Mouse (Mus musculus) liver, embryonic 14.5 days (tissue): ENCODE measurements around the gene Mpdu1. TPM values are rescaled to one million over a fixed set of nuclear protein-coding genes. Genes with fewer than 3 reads are reported as not detected.

Experiments used
- ATAC-seq: fragments of 200-750 bp; cut with Nextera tagmentation; 2 replicates; pipeline ENCODE4 v1.8.0; 2017; ENCODE audit warnings: moderate number of reproducible peaks, mild to moderate bottlenecking, moderate library complexity; ENCODE audit not compliant: insufficient read depth
- DNase-seq, 3 experiments: peaks; one replicate each; pipeline ENCODE4 v3.0.0-alpha.2; 2012 to 2013; ENCODE audit warnings: low read depth in 3 of 3, low spot score in 3 of 3
- H3K27ac ChIP-seq: fragments of 300-500 bp; sonication (generic); 2 replicates; pipeline ENCODE4 v1.5.1; 2014; ENCODE audit warnings: moderate library complexity, mild to moderate bottlenecking, control low read depth, inconsistent platforms
- H3K27me3 ChIP-seq: fragments of 300-500 bp; sonication (generic); 2 replicates; pipeline ENCODE4 v1.6.1; 2014; ENCODE audit warnings: mild to moderate bottlenecking, low read length, moderate library complexity; ENCODE audit not compliant: control insufficient read depth, insufficient read depth
- H3K36me3 ChIP-seq: fragments of 300-500 bp; sonication (generic); replicated peaks from 2 replicates; pipeline ENCODE4 v1.6.1; 2014; ENCODE audit warnings: low read depth; ENCODE audit not compliant: control insufficient read depth, insufficient read depth
- H3K4me1 ChIP-seq, 2 experiments: fragments of 200-500 bp in 1 of 2; fragments of 300-500 bp in 1 of 2; sonication (generic) in 1 of 2; replicated peaks; 2 replicates each; pipeline ENCODE4 v1.6.1; 2012 to 2014; ENCODE audit warnings: antibody characterized with exemption in 1 of 2, inconsistent platforms in 1 of 2, low read length in 1 of 2; ENCODE audit not compliant: control insufficient read depth in 2 of 2, insufficient read depth in 2 of 2
- H3K4me2 ChIP-seq: fragments of 300-500 bp; sonication (generic); 2 replicates; pipeline ENCODE4 v1.6.1; 2014; ENCODE audit warnings: low read depth, mild to moderate bottlenecking, control low read depth, moderate library complexity
- H3K4me3 ChIP-seq, 2 experiments: fragments of 200-500 bp in 1 of 2; fragments of 300-500 bp in 1 of 2; sonication (generic) in 1 of 2; 2 replicates each; pipeline ENCODE4 v1.5.1; 2012 to 2014; ENCODE audit warnings: low read depth in 2 of 2, low read length in 2 of 2, mild to moderate bottlenecking in 2 of 2, control low read depth in 1 of 2, inconsistent platforms in 1 of 2, moderate library complexity in 1 of 2; ENCODE audit not compliant: insufficient read depth in 1 of 2
- H3K9ac ChIP-seq: fragments of 300-500 bp; sonication (generic); replicated peaks from 2 replicates; pipeline ENCODE4 v1.6.1; 2014; ENCODE audit warnings: mild to moderate bottlenecking, control low read depth, moderate library complexity
- H3K9me3 ChIP-seq: fragments of 300-500 bp; sonication (generic); 2 replicates; pipeline ENCODE4 v1.6.1; 2016; ENCODE audit warnings: low read length, mixed read lengths; ENCODE audit not compliant: control insufficient read depth
- CTCF ChIP-seq: IDR thresholded peaks from 2 replicates; pipeline ENCODE4 v1.5.1; 2016; ENCODE audit warnings: antibody characterized with exemption, low read depth, control low read depth
- EP300 ChIP-seq: IDR thresholded peaks from 2 replicates; pipeline ENCODE4 v1.6.1; 2016; ENCODE audit warnings: antibody characterized with exemption, low read depth
- WGBS: fragments of 180-500 bp; shearing (Covaris S2); extraction: QIAGEN DNeasy Blood & Tissue Kit; methylation state at CpG from one replicate; pipeline ENCODE4 v1.1.7; 2014; ENCODE audit not compliant: insufficient replicate concordance; 5-methylcytosine and 5-hydroxymethylcytosine counted together
- microRNA counts: library from miRNA; unstranded; fragments of <30 nt; microRNA quantifications from one replicate; lab custom pipeline; 2016
- microRNA-seq: library from miRNA; unstranded; fragments of <30 nt; microRNA quantifications from one replicate; pipeline ENCODE4, GENCODE M21; 2016
- polyA plus RNA-seq, 2 experiments: library from polyadenylated mRNA; depleted of rRNA in 1 of 2; stranded (reverse) in 1 of 2; unstranded in 1 of 2; fragments of >200 nt; fragmentation: Nextera tagmentation in 1 of 2; extraction: Ambion mirVana in 1 of 2; gene quantifications; 2 replicates each; pipeline versions ENCODE4 v1.2.1 to v1.2.3; 2012 to 2014

The Mpdu1 gene
- polyA plus RNA-seq, 2 experiments = 16.0 to 40.4 TPM

GRCm38 (mm10) chr11:69613553-69614256 is 48.7 kb downstream of the Mpdu1 start:
- WGBS = 4% methylated on average over 19 of the region's 19 CpGs
- Histone ChIP-seq H3K27me3 (no peaks in the 10 kb centered on the region), H3K36me3 (no peaks in the 10 kb centered on the region), H3K27ac (no peak overlapping the region; the same call in 1 of the 2 replicates), H3K4me2 (peak overlapping the region; percentile 95), H3K4me3 (peak overlapping the region; percentile 52 to 56), H3K9ac (peak overlapping the region; percentile 67), H3K4me1 (peaks cover 15 to 26% of the 10 kb centered on the region in 2 experiments), H3K9me3 (no peaks in the 10 kb centered on the region)
- TF ChIP-seq CTCF (peak; percentile 92), EP300 (no peak)
- DNase-seq (peak in 1 of 3 experiments; percentile 61), ATAC-seq (peak; percentile 61; the same call in 1 of the 2 replicates)

- 64% methylated on average over 4 of the region's 4 CpGs for WGBS
- H3K4me1 ChIP-seq = peaks cover 26 to 33% of the 10 kb centered on the region in 2 experiments
- H3K36me3 ChIP-seq = no peaks in the 10 kb centered on the region
- H3K9ac ChIP-seq = no peak overlapping the region
- H3K9me3 ChIP-seq = no peaks in the 10 kb centered on the region
- no peak overlapping the region for H3K27ac ChIP-seq
- H3K4me2 ChIP-seq = no peak overlapping the region
- H3K27me3 ChIP-seq = no peaks in the 10 kb centered on the region
- ATAC-seq (no peak), DNase-seq (no peak)
- no peak overlapping the region for H3K4me3 ChIP-seq
- no peak for TF ChIP-seq EP300
- TF ChIP-seq CTCF = no peak
Measured at GRCm38 (mm10) chr11:69610899-69611298, 51.5 kb downstream of the Mpdu1 start.

GRCm38 (mm10) chr11:69609416-69609815 is 53.0 kb downstream of the Mpdu1 start:
- TF ChIP-seq CTCF = no peak
- peak; percentile 46 for TF ChIP-seq EP300
- Histone ChIP-seq H3K9me3 (no peaks in the 10 kb centered on the region), H3K36me3 (no peaks in the 10 kb centered on the region), H3K27ac (peak overlapping the region; percentile 73), H3K9ac (peak overlapping the region; percentile 34), H3K27me3 (no peaks in the 10 kb centered on the region), H3K4me3 (no peak overlapping the region), H3K4me2 (peak overlapping the region; percentile 43), H3K4me1 (peaks cover 26 to 33% of the 10 kb centered on the region in 2 experiments)
- 17% methylated on average over 7 of the region's 7 CpGs for WGBS
- ATAC-seq (peak; percentile 28; the same call in 1 of the 2 replicates), DNase-seq (no peak)

- Histone ChIP-seq H3K27me3 (no peaks in the 10 kb centered on the region), H3K4me1 (peaks cover 34 to 41% of the 10 kb centered on the region in 2 experiments), H3K27ac (peak overlapping the region; percentile 73), H3K9me3 (no peaks in the 10 kb centered on the region), H3K4me3 (no peak overlapping the region), H3K4me2 (no peak overlapping the region; the same call in 1 of the 2 replicates), H3K36me3 (no peaks in the 10 kb centered on the region), H3K9ac (peak overlapping the region; percentile 35; the same call in 1 of the 2 replicates)
- TF ChIP-seq CTCF (no peak), EP300 (no peak)
- 26% methylated on average over 3 of the region's 3 CpGs for WGBS
- DNase-seq (no peak), ATAC-seq (peak; percentile 27; the same call in 1 of the 2 replicates)
Measured at GRCm38 (mm10) chr11:69608525-69608924, 53.9 kb downstream of the Mpdu1 start.

GRCm38 (mm10) chr11:69606832-69607231 is 55.6 kb downstream of the Mpdu1 start:
- TF ChIP-seq EP300 = no peak
- TF ChIP-seq CTCF = no peak
- no peak for DNase-seq
- 62% methylated on average over 2 of the region's 2 CpGs for WGBS
- Histone ChIP-seq H3K36me3 (no peaks in the 10 kb centered on the region), H3K4me1 (peaks cover 39 to 58% of the 10 kb centered on the region in 2 experiments), H3K9me3 (no peaks in the 10 kb centered on the region), H3K4me3 (no peak overlapping the region), H3K9ac (no peak overlapping the region), H3K27me3 (no peaks in the 10 kb centered on the region), H3K27ac (no peak overlapping the region), H3K4me2 (no peak overlapping the region; the same call in 1 of the 2 replicates)
- ATAC-seq = no peak

MicroRNA genes within 50 kb of the gene (microRNA counts, 519-probe panel; counts per million panel counts)
- 69.9 counts per million for microRNA mmu-miR-1934 (lab: Ali Mortazavi, UCI)
- 1,873 counts per million, percentile 2 among the panel's probes with 10 or more counts for microRNA mmu-miR-467f (lab: Ali Mortazavi, UCI)

Small RNAs within 50 kb of the gene (microRNA-seq; reads per million reads assigned to microRNA genes)
- gene Mir1934 = 11.0 reads per million, percentile 22 among the genes with 10 or more reads in this experiment
- not detected for gene Mir467f

Other genes starting within 250 kb of the Mpdu1 start
Only the 30 nearest of the 34 such genes appear.
- gene Dnah2, start 113.5 kb downstream of the Mpdu1 start, polyA plus RNA-seq (2012; rRNA removed) = 0.03 TPM in 2 replicates
- 0.01 TPM in 2 replicates for gene Dnah2, start 113.5 kb downstream of the Mpdu1 start, polyA plus RNA-seq (2014; fragmentation: Nextera tagmentation; extraction: Ambion mirVana)
- 1.0 TPM in 2 replicates for gene Efnb3, start 102.4 kb downstream of the Mpdu1 start, polyA plus RNA-seq (2012; rRNA removed)
- gene Efnb3, start 102.4 kb downstream of the Mpdu1 start, polyA plus RNA-seq (2014; fragmentation: Nextera tagmentation; extraction: Ambion mirVana) = 0.13 and 0.14 TPM in 2 replicates
- gene Wrap53, start 82.4 kb downstream of the Mpdu1 start, polyA plus RNA-seq (2012; rRNA removed) = 10.8 and 12.7 TPM in 2 replicates
- gene Wrap53, start 82.4 kb downstream of the Mpdu1 start, polyA plus RNA-seq (2014; fragmentation: Nextera tagmentation; extraction: Ambion mirVana) = 14.8 and 16.1 TPM in 2 replicates
- gene Trp53, start 82.3 kb downstream of the Mpdu1 start, polyA plus RNA-seq (2012; rRNA removed) = 68.7 and 76.7 TPM in 2 replicates
- gene Trp53, start 82.3 kb downstream of the Mpdu1 start, polyA plus RNA-seq (2014; fragmentation: Nextera tagmentation; extraction: Ambion mirVana) = 61.2 and 66.4 TPM in 2 replicates
- gene Atp1b2, start 56.7 kb downstream of the Mpdu1 start, polyA plus RNA-seq (2012; rRNA removed) = 20.6 and 25.2 TPM in 2 replicates
- 21.3 and 29.8 TPM in 2 replicates for gene Atp1b2, start 56.7 kb downstream of the Mpdu1 start, polyA plus RNA-seq (2014; fragmentation: Nextera tagmentation; extraction: Ambion mirVana)
- gene Shbg, start 44.7 kb downstream of the Mpdu1 start, polyA plus RNA-seq (2012; rRNA removed) = 21.4 and 23.5 TPM in 2 replicates
- 28.4 and 33.2 TPM in 2 replicates for gene Shbg, start 44.7 kb downstream of the Mpdu1 start, polyA plus RNA-seq (2014; fragmentation: Nextera tagmentation; extraction: Ambion mirVana)
- 3.7 and 5.1 TPM in 2 replicates for gene Sat2, start 40.6 kb downstream of the Mpdu1 start, polyA plus RNA-seq (2012; rRNA removed)
- 10.0 and 10.4 TPM in 2 replicates for gene Sat2, start 40.6 kb downstream of the Mpdu1 start, polyA plus RNA-seq (2014; fragmentation: Nextera tagmentation; extraction: Ambion mirVana)
- 18.4 and 21.7 TPM in 2 replicates for gene Fxr2, start 29.7 kb downstream of the Mpdu1 start, polyA plus RNA-seq (2012; rRNA removed)
- gene Fxr2, start 29.7 kb downstream of the Mpdu1 start, polyA plus RNA-seq (2014; fragmentation: Nextera tagmentation; extraction: Ambion mirVana) = 5.4 and 7.7 TPM in 2 replicates
- not detected in 2 replicates for gene Sox15, start 7.3 kb downstream of the Mpdu1 start, polyA plus RNA-seq (2012; rRNA removed)
- gene Sox15, start 7.3 kb downstream of the Mpdu1 start, polyA plus RNA-seq (2014; fragmentation: Nextera tagmentation; extraction: Ambion mirVana) = not detected in 2 replicates
- 9.4 and 12.3 TPM in 2 replicates for gene Cd68, start 3.5 kb upstream of the Mpdu1 start, polyA plus RNA-seq (2012; rRNA removed)
- 17.7 and 18.9 TPM in 2 replicates for gene Cd68, start 3.5 kb upstream of the Mpdu1 start, polyA plus RNA-seq (2014; fragmentation: Nextera tagmentation; extraction: Ambion mirVana)
- gene Eif4a1, start 9.8 kb upstream of the Mpdu1 start, polyA plus RNA-seq (2012; rRNA removed) = 312 and 420 TPM in 2 replicates
- 316 TPM in 2 replicates for gene Eif4a1, start 9.8 kb upstream of the Mpdu1 start, polyA plus RNA-seq (2014; fragmentation: Nextera tagmentation; extraction: Ambion mirVana)
- gene Senp3, start 19.4 kb upstream of the Mpdu1 start, polyA plus RNA-seq (2012; rRNA removed) = 37.0 and 45.8 TPM in 2 replicates
- 21.0 and 24.5 TPM in 2 replicates for gene Senp3, start 19.4 kb upstream of the Mpdu1 start, polyA plus RNA-seq (2014; fragmentation: Nextera tagmentation; extraction: Ambion mirVana)
- gene Tnfsf13, start 23.1 kb upstream of the Mpdu1 start, polyA plus RNA-seq (2012; rRNA removed) = 0.21 and 0.26 TPM in 2 replicates
- gene Tnfsf13, start 23.1 kb upstream of the Mpdu1 start, polyA plus RNA-seq (2014; fragmentation: Nextera tagmentation; extraction: Ambion mirVana) = 0.20 TPM in 1 of 2 replicates, not detected in the other
- gene Tnfsf12, start 33.2 kb upstream of the Mpdu1 start, polyA plus RNA-seq (2012; rRNA removed) = 3.7 and 4.3 TPM in 2 replicates
- gene Tnfsf12, start 33.2 kb upstream of the Mpdu1 start, polyA plus RNA-seq (2014; fragmentation: Nextera tagmentation; extraction: Ambion mirVana) = 2.6 and 3.1 TPM in 2 replicates
- gene Tnfsfm13, start 33.5 kb upstream of the Mpdu1 start, polyA plus RNA-seq (2012; rRNA removed) = 0.53 and 0.80 TPM in 2 replicates
- gene Tnfsfm13, start 33.5 kb upstream of the Mpdu1 start, polyA plus RNA-seq (2014; fragmentation: Nextera tagmentation; extraction: Ambion mirVana) = 0.70 and 1.7 TPM in 2 replicates
- 14.3 and 16.0 TPM in 2 replicates for gene Polr2a, start 96.0 kb upstream of the Mpdu1 start, polyA plus RNA-seq (2012; rRNA removed)
- gene Polr2a, start 96.0 kb upstream of the Mpdu1 start, polyA plus RNA-seq (2014; fragmentation: Nextera tagmentation; extraction: Ambion mirVana) = 19.5 and 22.4 TPM in 2 replicates
- gene Slc35g3, start 99.3 kb upstream of the Mpdu1 start, polyA plus RNA-seq (2012; rRNA removed) = not detected in 2 replicates
- not detected in 2 replicates for gene Slc35g3, start 99.3 kb upstream of the Mpdu1 start, polyA plus RNA-seq (2014; fragmentation: Nextera tagmentation; extraction: Ambion mirVana)
- 1.4 and 1.5 TPM in 2 replicates for gene Zbtb4, start 103.3 kb upstream of the Mpdu1 start, polyA plus RNA-seq (2012; rRNA removed)
- gene Zbtb4, start 103.3 kb upstream of the Mpdu1 start, polyA plus RNA-seq (2014; fragmentation: Nextera tagmentation; extraction: Ambion mirVana) = 0.45 and 0.58 TPM in 2 replicates
- 0.44 and 0.58 TPM in 2 replicates for gene Chrnb1, start 133.3 kb upstream of the Mpdu1 start, polyA plus RNA-seq (2012; rRNA removed)
- gene Chrnb1, start 133.3 kb upstream of the Mpdu1 start, polyA plus RNA-seq (2014; fragmentation: Nextera tagmentation; extraction: Ambion mirVana) = 0.32 and 0.33 TPM in 2 replicates
- 0.41 and 0.42 TPM in 2 replicates for gene Fgf11, start 139.2 kb upstream of the Mpdu1 start, polyA plus RNA-seq (2012; rRNA removed)
- 0.06 and 0.13 TPM in 2 replicates for gene Fgf11, start 139.2 kb upstream of the Mpdu1 start, polyA plus RNA-seq (2014; fragmentation: Nextera tagmentation; extraction: Ambion mirVana)
- gene Tmem102, start 143.0 kb upstream of the Mpdu1 start, polyA plus RNA-seq (2012; rRNA removed) = 0.25 TPM in 2 replicates
- 0.57 and 0.80 TPM in 2 replicates for gene Tmem102, start 143.0 kb upstream of the Mpdu1 start, polyA plus RNA-seq (2014; fragmentation: Nextera tagmentation; extraction: Ambion mirVana)
- not detected in 2 replicates for gene Gm39566, start 152.7 kb upstream of the Mpdu1 start, polyA plus RNA-seq (2012; rRNA removed)
- not detected in 2 replicates for gene Gm39566, start 152.7 kb upstream of the Mpdu1 start, polyA plus RNA-seq (2014; fragmentation: Nextera tagmentation; extraction: Ambion mirVana)
- not detected in 2 replicates for gene Spem2, start 155.8 kb upstream of the Mpdu1 start, polyA plus RNA-seq (2012; rRNA removed)
- gene Spem2, start 155.8 kb upstream of the Mpdu1 start, polyA plus RNA-seq (2014; fragmentation: Nextera tagmentation; extraction: Ambion mirVana) = not detected in 2 replicates
- gene Spem1, start 159.5 kb upstream of the Mpdu1 start, polyA plus RNA-seq (2012; rRNA removed) = not detected in 2 replicates
- gene Spem1, start 159.5 kb upstream of the Mpdu1 start, polyA plus RNA-seq (2014; fragmentation: Nextera tagmentation; extraction: Ambion mirVana) = not detected in 2 replicates
- gene Nlgn2, start 175.1 kb upstream of the Mpdu1 start, polyA plus RNA-seq (2012; rRNA removed) = 2.0 and 2.2 TPM in 2 replicates
- gene Nlgn2, start 175.1 kb upstream of the Mpdu1 start, polyA plus RNA-seq (2014; fragmentation: Nextera tagmentation; extraction: Ambion mirVana) = 0.48 and 0.76 TPM in 2 replicates
- 143 and 197 TPM in 2 replicates for gene Tmem256, start 175.9 kb upstream of the Mpdu1 start, polyA plus RNA-seq (2012; rRNA removed)
- gene Tmem256, start 175.9 kb upstream of the Mpdu1 start, polyA plus RNA-seq (2014; fragmentation: Nextera tagmentation; extraction: Ambion mirVana) = 384 and 393 TPM in 2 replicates
- 18.0 and 20.0 TPM in 2 replicates for gene Plscr3, start 183.7 kb upstream of the Mpdu1 start, polyA plus RNA-seq (2012; rRNA removed)
- 22.8 and 25.0 TPM in 2 replicates for gene Plscr3, start 183.7 kb upstream of the Mpdu1 start, polyA plus RNA-seq (2014; fragmentation: Nextera tagmentation; extraction: Ambion mirVana)
- gene Tnk1, start 196.1 kb upstream of the Mpdu1 start, polyA plus RNA-seq (2012; rRNA removed) = 1.2 TPM in 2 replicates
- gene Tnk1, start 196.1 kb upstream of the Mpdu1 start, polyA plus RNA-seq (2014; fragmentation: Nextera tagmentation; extraction: Ambion mirVana) = 0.43 and 0.80 TPM in 2 replicates
- not detected in 2 replicates for gene Tmem95, start 215.4 kb upstream of the Mpdu1 start, polyA plus RNA-seq (2012; rRNA removed)
- not detected in 2 replicates for gene Tmem95, start 215.4 kb upstream of the Mpdu1 start, polyA plus RNA-seq (2014; fragmentation: Nextera tagmentation; extraction: Ambion mirVana)
- gene Kctd11, start 218.8 kb upstream of the Mpdu1 start, polyA plus RNA-seq (2012; rRNA removed) = 0.93 TPM in 2 replicates
- gene Kctd11, start 218.8 kb upstream of the Mpdu1 start, polyA plus RNA-seq (2014; fragmentation: Nextera tagmentation; extraction: Ambion mirVana) = 0.53 and 1.00 TPM in 2 replicates